Mouse (Mus musculus): ENCODE measurements around the gene Foxp2. TPM values are rescaled to one million over a fixed set of nuclear protein-coding genes. Genes with fewer than 3 reads are reported as not detected.

The Foxp2 gene
- polyA plus RNA-seq (2014; fragmentation: Nextera tagmentation; extraction: Ambion mirVana): 30.9 and 31.9 TPM in 2 replicates

DNA sequence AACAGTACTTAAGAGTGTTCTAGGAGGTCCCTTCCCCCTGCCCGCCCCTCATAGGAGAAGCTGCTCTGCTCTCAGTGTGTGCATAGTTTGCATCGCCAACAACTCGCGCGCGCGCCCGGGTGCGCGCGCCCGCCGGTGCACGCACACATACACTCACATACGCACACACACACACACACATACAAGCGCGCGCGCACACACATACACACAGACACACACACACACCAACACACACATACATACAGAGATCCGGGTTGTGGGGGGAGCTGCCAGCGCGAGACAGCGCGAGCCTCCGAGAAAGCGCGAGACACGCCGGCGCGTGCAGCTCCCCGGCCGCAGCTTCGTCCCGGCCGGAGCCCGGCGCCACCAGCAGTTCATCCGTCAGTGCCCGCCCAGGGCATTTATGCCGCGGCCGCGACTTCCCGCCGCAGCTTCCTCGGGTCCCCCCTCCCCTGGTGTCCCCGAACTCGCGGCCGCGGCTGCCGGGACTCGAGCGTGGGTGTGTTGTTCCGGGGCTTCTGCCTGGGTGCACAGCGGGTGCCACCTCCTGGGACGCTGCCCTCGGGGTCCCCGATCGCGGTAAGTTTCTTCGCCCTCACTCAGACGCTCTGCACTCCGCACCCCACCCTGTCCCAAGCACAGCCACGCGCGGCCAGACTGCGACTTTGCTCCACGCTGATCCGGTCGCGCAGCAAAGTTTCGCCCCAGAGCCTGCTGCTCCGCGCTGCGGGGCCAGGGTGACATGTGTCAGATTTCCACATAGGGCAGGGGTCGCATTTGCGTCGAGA, at the start of gene Foxp2:
TSS of gene Foxp2 (plus strand) at position 167 of the 788 bp plus-strand sequence.
- H3K36me3 ChIP-seq (ENCODE audit: control insufficient read depth, insufficient read depth, low read length): no peaks in the 10 kb centered on the region
- peaks cover 15% of the 10 kb centered on the region for H3K4me1 ChIP-seq (ENCODE audit: control insufficient read depth, insufficient read depth, low read length)
- H3K4me3 ChIP-seq (ENCODE audit: low read depth, low read length): peak within 1 kb of the TSS; percentile 72
- H3K9ac ChIP-seq (ENCODE audit: low read length): peak within 1 kb of the TSS; percentile 81
- DNase-seq (ENCODE audit: low spot score): peak; percentile 83
- no peaks in the 10 kb centered on the region for H3K27me3 ChIP-seq (ENCODE audit: control insufficient read depth, insufficient read depth, low read length)
- no peaks in the 10 kb centered on the region for H3K9me3 ChIP-seq (ENCODE audit: control insufficient read depth, low read length)
- ATAC-seq (ENCODE audit: insufficient read depth, low FRiP score, low TSS enrichment): peak; percentile 63
- under 1% methylated on average over 79 of the region's 80 CpGs for WGBS
- H3K27ac ChIP-seq (ENCODE audit: low read depth, low read length): peak within 1 kb of the TSS; percentile 93
- H3K4me2 ChIP-seq (ENCODE audit: low read depth): peak within 1 kb of the TSS; percentile 79

DNA sequence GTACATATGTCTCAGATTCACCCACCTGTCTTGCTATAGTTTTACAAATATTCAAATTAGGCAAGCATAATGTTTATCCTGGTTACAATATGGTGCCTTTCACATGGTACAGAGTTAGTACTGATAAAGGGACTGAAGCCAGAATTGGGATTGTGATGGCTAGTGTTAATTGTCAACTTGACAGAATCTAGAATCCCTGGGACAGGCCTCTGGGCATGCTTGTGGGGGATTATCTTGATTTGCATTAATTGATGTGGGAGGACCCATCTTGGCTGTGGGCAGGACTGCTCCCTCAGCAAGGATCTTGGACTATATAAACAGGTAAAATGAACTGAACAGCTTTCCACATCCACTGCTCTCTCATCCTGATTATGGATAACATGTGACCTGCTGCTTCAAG, 15.9 kb upstream of the Foxp2 start:
- Histone ChIP-seq H3K4me1 (ENCODE audit: control insufficient read depth, insufficient read depth, low read length) (no peaks in the 10 kb centered on the region), H3K9me3 (ENCODE audit: control insufficient read depth, low read length) (no peaks in the 10 kb centered on the region), H3K27ac (ENCODE audit: low read depth, low read length) (no peak overlapping the region), H3K4me3 (ENCODE audit: low read depth, low read length) (no peak overlapping the region), H3K4me2 (ENCODE audit: low read depth) (no peak overlapping the region), H3K36me3 (ENCODE audit: control insufficient read depth, insufficient read depth, low read length) (no peaks in the 10 kb centered on the region), H3K27me3 (ENCODE audit: control insufficient read depth, insufficient read depth, low read length) (no peaks in the 10 kb centered on the region), H3K9ac (ENCODE audit: low read length) (no peak overlapping the region)
- no peak for DNase-seq (ENCODE audit: low spot score)
- no peak for ATAC-seq (ENCODE audit: insufficient read depth, low FRiP score, low TSS enrichment)

GRCm38 (mm10) chr6:14897028-14897427, 4.1 kb upstream of the Foxp2 start:
- Histone ChIP-seq H3K36me3 (ENCODE audit: control insufficient read depth, insufficient read depth, low read length) (no peaks in the 10 kb centered on the region), H3K27ac (ENCODE audit: low read depth, low read length) (no peak overlapping the region), H3K9me3 (ENCODE audit: control insufficient read depth, low read length) (no peaks in the 10 kb centered on the region), H3K27me3 (ENCODE audit: control insufficient read depth, insufficient read depth, low read length) (no peaks in the 10 kb centered on the region), H3K4me3 (ENCODE audit: low read depth, low read length) (no peak overlapping the region), H3K4me2 (ENCODE audit: low read depth) (no peak overlapping the region), H3K4me1 (ENCODE audit: control insufficient read depth, insufficient read depth, low read length) (peaks cover 15% of the 10 kb centered on the region), H3K9ac (ENCODE audit: low read length) (no peak overlapping the region)
- 3% methylated on average over 2 of the region's 2 CpGs for WGBS
- ATAC-seq (ENCODE audit: insufficient read depth, low FRiP score, low TSS enrichment): no peak
- no peak for DNase-seq (ENCODE audit: low spot score)

DNA sequence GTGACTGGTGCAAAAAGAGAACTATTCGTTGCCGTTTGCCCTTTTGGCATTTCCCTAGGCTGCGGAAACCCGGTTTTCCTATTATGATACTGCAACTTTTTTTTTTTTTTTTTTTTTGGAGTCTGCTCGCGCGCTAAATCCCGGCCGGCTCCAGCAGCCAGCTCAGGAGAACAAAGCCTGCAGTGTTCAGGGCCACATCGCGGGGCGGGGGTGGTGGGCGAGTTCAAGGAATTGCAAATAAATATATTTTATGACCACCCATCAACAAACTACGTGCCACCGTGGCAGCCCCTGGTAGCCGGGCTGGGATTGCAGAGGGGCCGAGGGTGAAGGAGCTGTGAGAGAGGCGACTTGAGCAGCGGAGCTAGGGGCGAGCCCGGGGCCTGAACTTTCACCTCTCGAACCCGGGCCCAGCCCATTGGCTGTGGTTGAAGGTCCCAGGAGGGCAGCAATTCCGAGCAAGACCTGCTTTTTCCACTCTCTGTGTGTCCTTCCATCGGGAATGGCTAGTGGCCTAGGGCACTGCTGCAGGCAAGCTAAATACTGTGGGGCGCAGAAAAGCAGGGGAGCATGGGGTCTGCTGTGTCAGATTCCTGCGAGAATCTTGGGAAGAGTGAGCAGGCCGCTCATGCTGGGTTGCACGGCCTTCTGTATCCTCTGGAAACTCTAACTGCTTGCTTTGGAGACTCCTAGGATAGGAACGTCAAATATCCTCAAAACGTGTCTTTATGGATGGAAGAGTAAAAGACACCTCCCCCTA, 2.9 kb upstream of the Foxp2 start:
- peak overlapping the region; percentile 46; the same call in 1 of the 2 replicates for H3K27ac ChIP-seq (ENCODE audit: low read depth, low read length)
- H3K9ac ChIP-seq (ENCODE audit: low read length): peak overlapping the region; percentile 23; the same call in 1 of the 2 replicates
- peaks cover 15% of the 10 kb centered on the region for H3K4me1 ChIP-seq (ENCODE audit: control insufficient read depth, insufficient read depth, low read length)
- H3K4me2 ChIP-seq (ENCODE audit: low read depth): peak overlapping the region; percentile 79
- no peaks in the 10 kb centered on the region for H3K27me3 ChIP-seq (ENCODE audit: control insufficient read depth, insufficient read depth, low read length)
- H3K4me3 ChIP-seq (ENCODE audit: low read depth, low read length): peak overlapping the region; percentile 19
- H3K9me3 ChIP-seq (ENCODE audit: control insufficient read depth, low read length): no peaks in the 10 kb centered on the region
- under 1% methylated on average over 31 of the region's 31 CpGs for WGBS
- H3K36me3 ChIP-seq (ENCODE audit: control insufficient read depth, insufficient read depth, low read length): no peaks in the 10 kb centered on the region
- ATAC-seq (ENCODE audit: insufficient read depth, low FRiP score, low TSS enrichment) (peak; percentile 49), DNase-seq (ENCODE audit: low spot score) (peak; percentile 81)

DNA sequence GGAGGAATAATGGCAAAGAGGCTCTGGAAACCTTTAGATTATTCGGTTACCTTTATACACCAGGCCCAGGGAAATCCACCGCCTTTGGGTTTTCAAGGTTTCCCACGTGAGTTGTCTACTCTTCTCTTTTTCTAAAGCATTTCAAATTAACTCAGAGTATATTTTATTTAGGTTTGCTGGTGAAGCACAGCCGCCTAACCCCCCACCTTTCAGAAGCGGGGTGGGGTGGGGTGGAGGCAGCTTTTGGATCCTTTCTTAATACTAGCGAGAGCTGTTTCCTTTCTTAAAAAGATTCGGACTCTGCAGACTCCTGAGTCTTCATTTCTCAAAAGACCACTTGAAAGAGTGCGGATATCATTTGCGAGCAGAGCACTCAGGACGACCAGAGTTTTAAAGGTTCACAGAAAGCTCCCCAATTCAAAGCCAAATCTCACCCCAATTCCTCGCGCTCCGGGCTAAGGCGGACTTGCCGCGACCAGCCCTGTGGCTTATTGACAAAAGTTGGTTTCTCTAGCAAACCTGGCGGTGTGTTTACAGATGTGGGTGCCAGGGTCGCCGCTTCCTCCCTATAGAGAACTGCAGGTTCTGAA, 2.0 kb upstream of the Foxp2 start:
- ATAC-seq (ENCODE audit: insufficient read depth, low FRiP score, low TSS enrichment): no peak
- Histone ChIP-seq H3K9me3 (ENCODE audit: control insufficient read depth, low read length) (no peaks in the 10 kb centered on the region), H3K4me1 (ENCODE audit: control insufficient read depth, insufficient read depth, low read length) (peaks cover 15% of the 10 kb centered on the region), H3K9ac (ENCODE audit: low read length) (peak overlapping the region; percentile 41; the same call in 1 of the 2 replicates), H3K4me2 (ENCODE audit: low read depth) (peak overlapping the region; percentile 79), H3K27ac (ENCODE audit: low read depth, low read length) (peak overlapping the region; percentile 46; the same call in 1 of the 2 replicates), H3K27me3 (ENCODE audit: control insufficient read depth, insufficient read depth, low read length) (no peaks in the 10 kb centered on the region), H3K36me3 (ENCODE audit: control insufficient read depth, insufficient read depth, low read length) (no peaks in the 10 kb centered on the region), H3K4me3 (ENCODE audit: low read depth, low read length) (peak overlapping the region; percentile 72)
- peak; percentile 41 for DNase-seq (ENCODE audit: low spot score)
- WGBS: 4% methylated on average over 19 of the region's 19 CpGs

DNA sequence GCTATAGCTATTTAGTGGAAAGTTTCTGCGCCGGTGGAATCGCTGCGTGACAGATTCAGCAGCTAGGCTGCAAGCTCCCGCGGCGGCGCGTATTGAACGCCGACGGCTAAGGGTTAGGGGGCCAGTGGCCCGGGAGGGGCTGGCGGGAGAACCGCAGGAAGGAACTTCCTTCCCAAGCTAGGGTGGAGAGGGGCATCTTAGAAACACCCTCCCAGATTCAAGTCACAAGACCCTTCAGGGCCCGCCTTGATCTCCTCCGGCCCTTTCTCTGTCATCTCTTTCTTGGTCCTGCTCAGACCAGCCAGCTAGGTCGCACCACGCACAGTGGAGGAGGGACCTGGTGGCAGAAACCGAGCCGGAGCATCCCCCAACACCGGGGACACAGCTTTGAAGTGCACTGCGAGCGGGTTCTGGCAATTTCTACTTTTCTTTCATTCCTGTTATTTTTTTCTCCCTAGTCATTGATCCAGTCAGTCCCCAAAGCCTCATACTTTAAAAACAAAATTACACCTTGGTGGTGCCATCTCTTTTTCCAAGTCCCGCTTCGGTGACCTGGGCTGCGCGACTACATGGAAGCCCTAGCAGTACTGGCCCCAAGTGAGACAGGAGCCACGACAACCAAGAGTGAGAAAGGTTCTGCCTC, 1.1 kb upstream of the Foxp2 start:
- peak overlapping the region; percentile 79 for H3K4me2 ChIP-seq (ENCODE audit: low read depth)
- no peaks in the 10 kb centered on the region for H3K36me3 ChIP-seq (ENCODE audit: control insufficient read depth, insufficient read depth, low read length)
- H3K4me1 ChIP-seq (ENCODE audit: control insufficient read depth, insufficient read depth, low read length): peaks cover 15% of the 10 kb centered on the region
- no peaks in the 10 kb centered on the region for H3K9me3 ChIP-seq (ENCODE audit: control insufficient read depth, low read length)
- H3K27me3 ChIP-seq (ENCODE audit: control insufficient read depth, insufficient read depth, low read length): no peaks in the 10 kb centered on the region
- peak overlapping the region; percentile 93 for H3K27ac ChIP-seq (ENCODE audit: low read depth, low read length)
- DNase-seq (ENCODE audit: low spot score) (peak; percentile 76), ATAC-seq (ENCODE audit: insufficient read depth, low FRiP score, low TSS enrichment) (peak; percentile 23; the same call in 1 of the 2 replicates)
- WGBS: under 1% methylated on average over 29 of the region's 29 CpGs
- H3K9ac ChIP-seq (ENCODE audit: low read length): peak overlapping the region; percentile 81
- H3K4me3 ChIP-seq (ENCODE audit: low read depth, low read length): peak overlapping the region; percentile 72

- Histone ChIP-seq H3K9ac (ENCODE audit: low read length) (peak overlapping the region; percentile 81), H3K4me2 (ENCODE audit: low read depth) (peak overlapping the region; percentile 79), H3K36me3 (ENCODE audit: control insufficient read depth, insufficient read depth, low read length) (no peaks in the 10 kb centered on the region), H3K4me3 (ENCODE audit: low read depth, low read length) (peak overlapping the region; percentile 72), H3K4me1 (ENCODE audit: control insufficient read depth, insufficient read depth, low read length) (peaks cover 15% of the 10 kb centered on the region), H3K27ac (ENCODE audit: low read depth, low read length) (peak overlapping the region; percentile 93), H3K9me3 (ENCODE audit: control insufficient read depth, low read length) (no peaks in the 10 kb centered on the region), H3K27me3 (ENCODE audit: control insufficient read depth, insufficient read depth, low read length) (no peaks in the 10 kb centered on the region)
- DNase-seq (ENCODE audit: low spot score) (peak; percentile 87), ATAC-seq (ENCODE audit: insufficient read depth, low FRiP score, low TSS enrichment) (peak; percentile 77)
- under 1% methylated on average over 20 of the region's 20 CpGs for WGBS
These were observed 549 bp upstream of the Foxp2 start for GRCm38 (mm10) chr6:14900579-14901021.

DNA sequence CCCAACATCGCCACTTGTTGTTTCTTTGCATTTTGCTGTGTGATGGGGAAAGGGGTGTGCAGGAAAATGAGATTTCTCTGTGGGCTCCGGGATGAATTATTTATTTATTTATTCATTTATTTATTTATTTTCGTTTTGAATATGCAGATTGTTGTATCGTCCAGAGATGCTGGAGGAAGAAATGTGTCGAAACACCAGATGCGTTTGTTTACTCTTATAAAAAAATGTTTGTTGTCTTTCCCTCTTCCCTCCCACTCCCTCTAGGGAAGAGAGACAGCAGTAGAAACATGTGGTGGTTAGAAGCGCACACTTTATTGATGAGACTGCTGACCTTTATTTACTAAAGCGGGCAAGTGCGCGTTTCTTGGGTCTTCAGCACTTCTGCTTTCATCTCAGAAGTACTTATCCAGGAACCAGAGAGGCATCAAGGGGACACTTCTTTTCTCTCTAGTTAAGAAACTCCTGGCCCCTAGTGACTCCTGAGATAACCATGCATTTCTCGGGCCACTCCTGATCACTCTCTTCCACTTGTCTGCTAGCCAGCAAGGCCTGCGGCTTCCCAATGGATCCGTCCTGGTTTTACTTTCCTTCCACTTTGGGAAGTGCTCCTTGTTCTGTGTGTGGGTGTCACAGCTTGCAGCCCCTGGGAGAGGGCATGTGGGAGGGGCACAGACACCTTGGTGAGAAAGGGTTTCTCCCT, 972 bp downstream of the Foxp2 start:
- H3K36me3 ChIP-seq (ENCODE audit: control insufficient read depth, insufficient read depth, low read length): no peaks in the 10 kb centered on the region
- DNase-seq (ENCODE audit: low spot score): peak; percentile 26
- peaks cover 15% of the 10 kb centered on the region for H3K4me1 ChIP-seq (ENCODE audit: control insufficient read depth, insufficient read depth, low read length)
- peak overlapping the region; percentile 79 for H3K4me2 ChIP-seq (ENCODE audit: low read depth)
- peak overlapping the region; percentile 72 for H3K4me3 ChIP-seq (ENCODE audit: low read depth, low read length)
- peak overlapping the region; percentile 81 for H3K9ac ChIP-seq (ENCODE audit: low read length)
- no peaks in the 10 kb centered on the region for H3K9me3 ChIP-seq (ENCODE audit: control insufficient read depth, low read length)
- 4% methylated on average over 13 of the region's 13 CpGs for WGBS
- ATAC-seq (ENCODE audit: insufficient read depth, low FRiP score, low TSS enrichment): no peak
- peak overlapping the region; percentile 93; the same call in 1 of the 2 replicates for H3K27ac ChIP-seq (ENCODE audit: low read depth, low read length)
- no peaks in the 10 kb centered on the region for H3K27me3 ChIP-seq (ENCODE audit: control insufficient read depth, insufficient read depth, low read length)
